Mouse (Mus musculus) midbrain, postnatal 0 days (tissue): ENCODE measurements at regions not wholly inside any gene's neighbourhood (a gene's known extent, or its start where the extent isn't known, plus 50 kb on each side); places are given as distances from the start of the nearest gene placed in this dataset.

ENCODE experiments used
- ATAC-seq: fragments of 200-750 bp; cut with Nextera tagmentation; 2 replicates; pipeline ENCODE4 v1.8.0; 2017; ENCODE audit warnings: moderate number of reproducible peaks, mild to moderate bottlenecking, moderate TSS enrichment, moderate library complexity; ENCODE audit not compliant: low FRiP score
- DNase-seq: peaks from one replicate; pipeline ENCODE4 v3.0.0-alpha.2; 2015; ENCODE audit warnings: low spot score
- H3K27ac ChIP-seq: fragments of 300-500 bp; sonication (generic); 2 replicates; pipeline ENCODE4 v1.5.1; 2014; ENCODE audit warnings: low read depth, mild to moderate bottlenecking, low read length, mixed read lengths
- H3K27me3 ChIP-seq: fragments of 300-500 bp; sonication (generic); 2 replicates; pipeline ENCODE4 v1.6.1; 2014; ENCODE audit warnings: low read length, control low read depth, mixed read lengths; ENCODE audit not compliant: insufficient read depth
- H3K36me3 ChIP-seq: fragments of 300-500 bp; sonication (generic); 2 replicates; pipeline ENCODE4 v1.6.1; 2014; ENCODE audit warnings: low read length, control low read depth, mixed read lengths; ENCODE audit not compliant: insufficient read depth
- H3K4me1 ChIP-seq: fragments of 300-500 bp; sonication (generic); 2 replicates; pipeline ENCODE4 v1.6.1; 2014; ENCODE audit warnings: mild to moderate bottlenecking, control low read depth, antibody characterized with exemption, low read length, mixed read lengths; ENCODE audit not compliant: insufficient read depth
- H3K4me2 ChIP-seq: fragments of 300-500 bp; sonication (generic); 2 replicates; pipeline ENCODE4 v1.6.1; 2014; ENCODE audit warnings: low read depth, mild to moderate bottlenecking, low read length, mixed read lengths; ENCODE audit not compliant: poor library complexity, severe bottlenecking
- H3K4me3 ChIP-seq: fragments of 300-500 bp; sonication (generic); 2 replicates; pipeline ENCODE4 v1.5.1; 2014; ENCODE audit warnings: low read depth, mild to moderate bottlenecking, low read length, moderate library complexity
- H3K9ac ChIP-seq: fragments of 300-500 bp; sonication (generic); replicated peaks from 2 replicates; pipeline ENCODE4 v1.6.1; 2014; ENCODE audit warnings: mild to moderate bottlenecking, low read length, moderate library complexity, mixed read lengths; ENCODE audit not compliant: poor library complexity, severe bottlenecking
- H3K9me3 ChIP-seq: fragments of 300-500 bp; sonication (generic); 2 replicates; pipeline ENCODE4 v1.6.1; 2016; ENCODE audit warnings: low read length, control low read depth
- CTCF ChIP-seq: IDR thresholded peaks from 2 replicates; pipeline ENCODE4 v1.5.1; 2016; ENCODE audit warnings: antibody characterized with exemption, mild to moderate bottlenecking
- WGBS: fragments of 180-500 bp; shearing (Covaris S2); extraction: QIAGEN DNeasy Blood & Tissue Kit; methylation state at CpG from one replicate; pipeline ENCODE4 v1.1.7; 2014; 5-methylcytosine and 5-hydroxymethylcytosine counted together

DNA sequence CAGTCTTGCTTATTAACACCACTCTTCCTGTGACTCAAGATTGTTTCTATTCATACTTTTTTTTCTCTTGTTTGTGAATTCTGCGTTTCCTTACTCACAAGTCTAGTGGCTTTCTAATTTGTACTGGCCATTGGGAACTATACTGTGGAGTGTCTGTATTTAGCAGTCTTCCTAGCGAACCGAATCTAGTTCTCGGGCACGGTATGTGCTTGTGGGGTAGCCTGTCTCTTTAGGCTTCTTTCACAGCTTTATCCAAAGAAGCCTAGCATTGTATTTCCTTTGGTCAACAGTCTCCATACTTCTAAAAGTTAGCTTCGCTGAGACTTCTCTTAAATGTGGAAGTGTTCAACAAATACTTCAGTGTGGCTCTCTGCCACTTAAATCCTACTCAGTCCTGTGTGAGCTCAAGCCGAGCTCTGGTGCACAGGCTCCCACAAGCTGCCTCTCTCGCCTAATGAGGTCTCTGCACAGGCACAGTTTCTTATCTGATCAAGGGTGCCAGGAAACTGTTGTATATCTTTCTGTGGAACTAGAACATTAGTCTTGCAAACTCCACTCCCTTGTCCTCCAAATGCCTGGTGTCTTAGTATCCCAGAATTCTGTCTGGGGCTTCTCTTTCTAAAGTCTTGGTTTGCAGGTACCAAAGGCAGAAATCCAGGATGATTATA is 171.9 kb upstream of the Slco3a1 start:
- Histone ChIP-seq H3K9me3 (no peaks in the 10 kb centered on the region), H3K9ac (no peak overlapping the region), H3K36me3 (no peaks in the 10 kb centered on the region), H3K27ac (no peak overlapping the region), H3K4me2 (no peak overlapping the region), H3K27me3 (no peaks in the 10 kb centered on the region), H3K4me1 (no peaks in the 10 kb centered on the region), H3K4me3 (no peak overlapping the region)
- DNase-seq, result no peak
- 81% methylated on average over 8 of the region's 8 CpGs for WGBS
- TF ChIP-seq CTCF, result no peak
- no peak for ATAC-seq

DNA sequence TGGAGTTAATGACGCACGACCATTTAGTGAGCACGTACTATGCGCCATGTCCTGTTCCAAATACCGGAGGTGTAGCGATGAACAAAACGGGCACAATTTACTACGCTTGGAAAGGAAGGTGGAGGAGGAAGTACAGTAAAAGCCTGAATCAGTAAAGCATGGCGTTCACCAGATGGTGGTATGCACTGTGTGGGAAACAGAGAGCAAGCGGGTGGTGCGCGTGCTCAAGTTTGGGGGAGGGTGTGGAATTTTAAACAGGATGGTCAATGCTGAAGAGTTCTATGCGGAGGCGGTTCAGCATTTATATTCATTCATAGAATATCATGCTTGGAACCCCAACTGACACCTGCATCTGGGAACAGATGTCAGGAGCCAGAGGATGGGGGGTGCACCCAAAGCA is 164.7 kb upstream of the Slco3a1 start:
- Histone ChIP-seq H3K27me3 (no peaks in the 10 kb centered on the region), H3K36me3 (no peaks in the 10 kb centered on the region), H3K4me2 (no peak overlapping the region), H3K4me1 (no peaks in the 10 kb centered on the region), H3K4me3 (no peak overlapping the region), H3K9me3 (no peaks in the 10 kb centered on the region), H3K9ac (no peak overlapping the region), H3K27ac (no peak overlapping the region)
- DNase-seq (no peak), ATAC-seq (no peak)
- no peak for TF ChIP-seq CTCF
- 98% methylated on average over 14 of the region's 14 CpGs for WGBS

DNA sequence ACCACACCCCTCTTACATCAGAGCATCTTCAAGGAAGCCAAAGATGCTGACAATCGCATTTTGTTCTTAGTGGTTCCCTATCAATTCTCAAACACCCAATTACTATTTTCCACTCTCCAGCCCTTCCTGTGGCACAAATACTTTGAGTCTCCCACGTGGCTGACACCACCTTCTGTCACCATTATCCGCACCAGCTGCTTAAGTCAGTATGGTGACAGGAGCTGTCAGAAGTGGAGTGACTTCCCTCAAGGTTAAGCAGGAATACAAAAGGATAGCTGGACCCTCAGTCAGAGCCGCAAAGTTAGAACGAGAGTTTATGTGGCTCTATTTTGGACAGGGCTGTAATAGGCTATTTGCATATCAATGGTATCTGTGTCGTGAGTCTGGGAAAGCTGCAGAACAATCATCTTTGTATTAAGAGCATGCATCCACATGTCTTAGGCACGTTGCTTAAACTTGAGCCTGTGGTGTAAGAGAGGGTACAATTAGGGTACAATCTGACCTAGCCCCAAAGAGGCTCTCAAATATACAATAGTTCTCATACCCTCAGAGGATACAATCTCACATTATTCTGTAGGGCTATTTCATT is 155.5 kb upstream of the Slco3a1 start:
- Histone ChIP-seq H3K9me3 (no peaks in the 10 kb centered on the region), H3K36me3 (no peaks in the 10 kb centered on the region), H3K4me3 (no peak overlapping the region), H3K4me2 (no peak overlapping the region), H3K9ac (no peak overlapping the region), H3K27me3 (no peaks in the 10 kb centered on the region), H3K27ac (peak overlapping the region; percentile 38; the same call in 1 of the 2 replicates), H3K4me1 (peaks cover 7% of the 10 kb centered on the region; the same call in 1 of the 2 replicates)
- TF ChIP-seq CTCF, result no peak
- no peak for ATAC-seq
- no peak for DNase-seq
- 17% methylated on average over 7 of the region's 7 CpGs for WGBS

DNA sequence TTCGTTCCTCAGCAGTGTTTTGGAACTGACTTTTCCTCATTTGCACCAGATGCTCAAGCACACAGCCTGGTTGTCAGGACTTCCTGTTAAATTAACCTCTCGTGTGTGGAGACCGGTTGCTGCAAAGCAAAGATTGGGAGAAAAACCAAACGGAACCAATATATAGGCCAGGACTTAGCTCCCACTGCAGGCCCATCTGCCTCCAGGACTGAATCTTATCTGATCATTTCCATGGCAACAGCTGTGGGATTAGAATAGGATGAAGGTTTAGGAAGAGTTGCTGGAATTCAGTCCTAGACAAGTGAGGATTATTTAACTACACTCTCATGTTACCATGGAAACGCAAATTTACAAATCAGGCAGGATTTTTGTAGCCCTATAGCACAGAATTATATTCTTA is 154.4 kb upstream of the Slco3a1 start:
- Histone ChIP-seq H3K9ac (no peak overlapping the region), H3K9me3 (no peaks in the 10 kb centered on the region), H3K4me1 (peaks cover 7% of the 10 kb centered on the region; the same call in 1 of the 2 replicates), H3K36me3 (no peaks in the 10 kb centered on the region), H3K27ac (peak overlapping the region; percentile 71), H3K4me2 (no peak overlapping the region), H3K27me3 (no peaks in the 10 kb centered on the region), H3K4me3 (no peak overlapping the region)
- WGBS, result 9% methylated on average over 5 of the region's 5 CpGs
- ATAC-seq (peak; percentile 82), DNase-seq (peak; percentile 68)
- TF ChIP-seq CTCF, result peak; percentile 3; the same call in 1 of the 2 replicates

DNA sequence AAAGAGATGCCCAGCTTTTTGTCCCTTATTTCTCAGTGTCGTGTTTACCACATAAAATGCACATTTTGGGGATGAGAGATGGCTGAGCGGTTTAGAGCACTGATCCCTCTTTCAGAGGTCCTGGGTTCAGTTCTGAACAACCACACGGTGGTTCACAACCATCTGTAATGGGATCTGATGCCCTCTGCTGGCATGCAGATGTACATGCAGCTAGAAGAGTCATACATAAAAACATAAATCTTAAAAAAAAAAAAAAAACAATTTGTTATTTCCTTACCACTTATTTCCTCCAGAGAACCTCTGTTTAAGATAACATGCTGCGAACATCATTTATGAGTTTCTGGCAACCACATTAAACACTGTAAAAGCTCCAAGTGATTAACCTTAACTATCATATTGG is 149.0 kb upstream of the Slco3a1 start:
- Histone ChIP-seq H3K4me1 (0 out of 2 replicates have a peak, but pooled peaks cover under 1% of the 10 kb centered on the region), H3K9me3 (no peaks in the 10 kb centered on the region), H3K27ac (no peak overlapping the region), H3K4me2 (no peak overlapping the region), H3K36me3 (no peaks in the 10 kb centered on the region), H3K4me3 (no peak overlapping the region), H3K27me3 (no peaks in the 10 kb centered on the region), H3K9ac (no peak overlapping the region)
- no peak for DNase-seq
- TF ChIP-seq CTCF, result peak; percentile 42
- ATAC-seq, result no peak
- 80% methylated on average over 4 of the region's 4 CpGs for WGBS

DNA sequence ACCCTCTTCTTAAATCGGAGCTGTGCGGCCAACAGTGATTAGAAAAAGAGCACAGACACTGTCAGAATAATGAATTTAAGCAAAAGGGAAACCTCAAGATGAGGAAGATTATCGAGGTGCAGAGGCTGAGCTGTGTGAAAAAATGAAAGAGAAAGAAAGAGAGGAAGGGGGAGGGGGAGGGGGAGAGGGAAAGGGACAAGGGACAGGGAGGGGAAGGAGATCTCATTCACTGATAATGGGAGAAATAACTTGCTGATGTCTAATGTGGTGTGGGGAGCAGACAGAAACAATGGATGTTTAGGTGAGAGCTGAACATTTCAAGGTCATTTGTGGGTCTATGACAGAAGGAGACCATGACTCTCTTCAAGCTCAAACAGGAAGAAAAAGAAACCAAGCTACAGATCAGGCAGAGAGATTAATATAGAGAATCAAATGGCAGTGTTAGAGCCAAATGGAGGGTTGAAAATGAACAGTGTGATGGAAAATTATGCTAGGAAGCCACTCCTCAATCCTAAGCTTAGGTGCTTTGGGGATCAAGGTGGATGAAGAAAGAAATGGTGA is 143.3 kb upstream of the Slco3a1 start:
- Histone ChIP-seq H3K9me3 (no peaks in the 10 kb centered on the region), H3K4me1 (no peaks in the 10 kb centered on the region; the same call in 1 of the 2 replicates), H3K9ac (no peak overlapping the region), H3K4me2 (no peak overlapping the region), H3K4me3 (no peak overlapping the region), H3K27me3 (no peaks in the 10 kb centered on the region), H3K36me3 (no peaks in the 10 kb centered on the region), H3K27ac (no peak overlapping the region)
- ATAC-seq (no peak), DNase-seq (no peak)
- WGBS, result 73% methylated on average over 3 of the region's 3 CpGs
- no peak for TF ChIP-seq CTCF
